Mouse (Mus musculus): ENCODE measurements around the gene Olfr437. TPM values are rescaled to one million over a fixed set of nuclear protein-coding genes. Genes with fewer than 3 reads are reported as not detected.
"Not testable (repeated sequence)": the region's sequence is repeated elsewhere in the genome, so short reads cannot be mapped to it uniquely, and the experiment has no call there.

Olfr437 gene
- polyA plus RNA-seq, 1 experiment from 2014 or later = not detected

DNA sequence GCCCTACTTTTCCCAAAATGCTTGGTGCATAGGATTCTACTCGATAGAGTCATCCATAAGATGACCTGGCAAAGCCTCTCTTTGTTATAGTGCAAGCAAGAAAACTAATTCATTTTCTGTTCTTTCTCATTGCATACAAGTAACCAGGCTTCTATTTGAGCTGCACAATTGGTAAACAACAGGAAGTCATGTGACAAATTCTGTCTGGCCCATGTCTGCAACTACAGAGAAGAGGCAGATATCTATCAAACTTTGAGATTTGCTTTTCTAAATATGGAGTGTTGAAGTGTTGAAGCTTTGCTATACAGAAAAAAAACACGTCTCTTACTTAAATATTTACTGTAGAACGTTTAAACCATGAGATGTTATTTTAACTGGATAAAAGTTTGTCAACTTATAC lies 35.0 kb downstream of the Olfr437 start:
- H3K4me2 ChIP-seq (ENCODE audit: low read depth, low read length) = no peak overlapping the region
- 84% methylated on average over 3 of the region's 3 CpGs for WGBS
- H3K9ac ChIP-seq (replicated peaks; ENCODE audit: low read depth, low read length) = no peak overlapping the region
- no peaks in the 10 kb centered on the region for H3K4me1 ChIP-seq (ENCODE audit: control insufficient read depth, insufficient read depth, low read length)
- H3K27me3 ChIP-seq (ENCODE audit: control insufficient read depth, insufficient read depth, low read length) = no peaks in the 10 kb centered on the region
- no peaks in the 10 kb centered on the region for H3K9me3 ChIP-seq (ENCODE audit: control insufficient read depth, low read length)
- ATAC-seq (ENCODE audit: low read depth) = no peak
- H3K36me3 ChIP-seq (ENCODE audit: control insufficient read depth, insufficient read depth, low read length) = no peaks in the 10 kb centered on the region
- H3K27ac ChIP-seq (ENCODE audit: low read depth, low read length) = no peak overlapping the region
- no peak overlapping the region for H3K4me3 ChIP-seq (ENCODE audit: low read depth, low read length)

DNA sequence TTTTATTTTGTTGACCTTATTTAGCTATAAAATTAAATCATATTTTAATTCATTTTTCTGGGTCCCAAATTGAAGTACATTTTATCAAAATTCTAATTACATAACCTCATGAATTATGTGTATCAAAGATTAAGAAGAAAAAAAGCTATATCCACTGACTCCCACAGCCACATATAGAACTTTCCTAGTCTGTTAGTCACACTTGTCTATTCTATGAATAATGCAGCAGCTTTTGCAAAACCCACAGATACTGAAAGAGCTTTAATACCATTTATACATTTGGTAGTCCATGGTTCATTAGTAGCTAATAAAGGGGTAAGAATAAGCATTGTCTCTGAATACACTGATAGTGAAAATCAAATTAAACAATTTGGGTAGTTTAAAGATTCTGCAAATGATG lies 39.7 kb downstream of the Olfr437 start:
- no peaks in the 10 kb centered on the region for H3K4me1 ChIP-seq (ENCODE audit: control insufficient read depth, insufficient read depth, low read length)
- H3K4me2 ChIP-seq (ENCODE audit: low read depth, low read length) = no peak overlapping the region
- no peaks in the 10 kb centered on the region for H3K9me3 ChIP-seq (ENCODE audit: control insufficient read depth, low read length)
- H3K27ac ChIP-seq (ENCODE audit: low read depth, low read length) = no peak overlapping the region
- H3K4me3 ChIP-seq (ENCODE audit: low read depth, low read length) = no peak overlapping the region
- ATAC-seq (ENCODE audit: low read depth) = no peak
- no peak overlapping the region for H3K9ac ChIP-seq (replicated peaks; ENCODE audit: low read depth, low read length)
- no peaks in the 10 kb centered on the region for H3K27me3 ChIP-seq (ENCODE audit: control insufficient read depth, insufficient read depth, low read length)
- H3K36me3 ChIP-seq (ENCODE audit: control insufficient read depth, insufficient read depth, low read length) = no peaks in the 10 kb centered on the region

DNA sequence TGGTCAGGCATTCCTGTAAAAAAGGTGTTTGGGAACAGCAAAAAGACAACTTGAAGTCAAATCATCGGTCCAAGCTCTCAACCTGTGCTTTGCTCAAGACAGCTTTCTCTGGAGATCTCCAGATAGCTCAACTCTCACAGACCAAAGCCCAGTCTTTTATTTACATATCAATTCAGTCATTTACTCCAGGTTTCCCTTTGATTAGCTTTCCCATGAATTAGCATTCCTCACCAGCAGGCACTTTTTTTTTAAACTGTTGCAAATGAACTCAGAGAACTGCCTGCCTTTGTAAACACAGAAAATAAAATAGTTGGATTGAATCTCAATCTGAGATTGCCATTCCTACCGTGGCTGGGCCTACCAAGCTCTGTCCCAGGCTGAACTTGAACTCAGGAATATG lies 42.3 kb downstream of the Olfr437 start:
- H3K4me2 ChIP-seq (ENCODE audit: low read depth, low read length) = no peak overlapping the region
- WGBS = 30% methylated on average over 2 of the region's 2 CpGs
- H3K4me3 ChIP-seq (ENCODE audit: low read depth, low read length) = no peak overlapping the region
- no peaks in the 10 kb centered on the region for H3K4me1 ChIP-seq (ENCODE audit: control insufficient read depth, insufficient read depth, low read length)
- no peaks in the 10 kb centered on the region for H3K9me3 ChIP-seq (ENCODE audit: control insufficient read depth, low read length)
- no peak overlapping the region for H3K27ac ChIP-seq (ENCODE audit: low read depth, low read length)
- H3K36me3 ChIP-seq (ENCODE audit: control insufficient read depth, insufficient read depth, low read length) = no peaks in the 10 kb centered on the region
- ATAC-seq (ENCODE audit: low read depth) = no peak
- no peak overlapping the region for H3K9ac ChIP-seq (replicated peaks; ENCODE audit: low read depth, low read length)
- no peaks in the 10 kb centered on the region for H3K27me3 ChIP-seq (ENCODE audit: control insufficient read depth, insufficient read depth, low read length)

DNA sequence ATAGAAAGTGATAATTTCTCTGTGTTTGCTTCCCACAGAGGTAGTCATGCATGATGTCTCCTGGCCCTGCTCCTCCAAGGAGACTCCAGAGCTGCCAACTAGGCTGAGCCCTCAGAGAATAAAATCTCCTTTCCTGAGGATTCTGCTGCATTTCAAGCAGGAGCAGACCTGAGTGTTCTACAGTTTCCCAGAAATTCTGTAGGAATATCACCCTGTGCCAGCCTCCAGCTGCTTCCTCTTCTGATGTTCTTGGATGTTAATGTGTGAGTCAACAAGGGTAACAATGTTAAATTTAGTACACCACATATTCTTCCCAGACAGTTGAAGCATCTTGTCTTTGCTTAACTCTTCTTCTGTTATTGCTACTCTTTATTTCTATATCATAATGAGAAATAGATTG lies 49.8 kb downstream of the Olfr437 start, which contains the start of gene Olfr434:
Gene Olfr434 (plus strand): TSS at position 149 of the 400 bp plus-strand sequence.
- ATAC-seq (ENCODE audit: low read depth); H3K9ac ChIP-seq (replicated peaks; ENCODE audit: low read depth, low read length): not testable (repeated sequence)

More for the DNA sequence above, 49.8 kb downstream of the Olfr437 start, which contains the start of gene Olfr434:
- not testable (repeated sequence) for H3K4me2 ChIP-seq (ENCODE audit: low read depth, low read length); H3K4me1 ChIP-seq (ENCODE audit: control insufficient read depth, insufficient read depth, low read length); H3K4me3 ChIP-seq (ENCODE audit: low read depth, low read length); H3K27me3 ChIP-seq (ENCODE audit: control insufficient read depth, insufficient read depth, low read length); H3K9me3 ChIP-seq (ENCODE audit: control insufficient read depth, low read length); H3K36me3 ChIP-seq (ENCODE audit: control insufficient read depth, insufficient read depth, low read length); H3K27ac ChIP-seq (ENCODE audit: low read depth, low read length)

Other genes starting within 250 kb of the Olfr437 start
- not detected in 2 replicates for gene Olfr446, start 241.9 kb upstream of the Olfr437 start, polyA plus RNA-seq (2014; fragmentation: Nextera tagmentation; extraction: Ambion mirVana)
- gene Olfr444, start 214.2 kb upstream of the Olfr437 start, polyA plus RNA-seq (2014; fragmentation: Nextera tagmentation; extraction: Ambion mirVana) = not detected in 2 replicates
- gene Olfr441, start 56.9 kb upstream of the Olfr437 start, polyA plus RNA-seq (2014; fragmentation: Nextera tagmentation; extraction: Ambion mirVana) = not detected in 2 replicates
- gene Olfr237-ps1, start 16.7 kb upstream of the Olfr437 start, polyA plus RNA-seq (2014; fragmentation: Nextera tagmentation; extraction: Ambion mirVana) = not detected in 2 replicates
- gene Olfr13, start 8.9 kb downstream of the Olfr437 start, polyA plus RNA-seq (2014; fragmentation: Nextera tagmentation; extraction: Ambion mirVana) = not detected in 2 replicates
- gene Olfr435, start 33.9 kb downstream of the Olfr437 start, polyA plus RNA-seq (2014; fragmentation: Nextera tagmentation; extraction: Ambion mirVana) = not detected in 2 replicates
- not detected in 2 replicates for gene Olfr434, start 49.7 kb downstream of the Olfr437 start, polyA plus RNA-seq (2014; fragmentation: Nextera tagmentation; extraction: Ambion mirVana)
- gene Olfr47, start 68.2 kb downstream of the Olfr437 start, polyA plus RNA-seq (2014; fragmentation: Nextera tagmentation; extraction: Ambion mirVana) = not detected in 2 replicates
- 0.80 and 2.9 TPM in 2 replicates for gene Arhgef5, start 102.3 kb downstream of the Olfr437 start, polyA plus RNA-seq (2014; fragmentation: Nextera tagmentation; extraction: Ambion mirVana)
- not detected in 2 replicates for gene Nobox, start 146.3 kb downstream of the Olfr437 start, polyA plus RNA-seq (2014; fragmentation: Nextera tagmentation; extraction: Ambion mirVana)